ENCODE assay signal across 8 mouse cellular contexts in genomic region chr17:32483200-32483599, GRCm38 (mm10). TPM values are rescaled to one million over a fixed set of nuclear protein-coding genes. Genes with fewer than 3 reads are reported as not detected.
DNase-seq lines count a peak whose midpoint lies in the region; ATAC-seq and TF ChIP-seq lines count a peak whose summit lies in the region.

No protein-coding gene starts in this region.

- intact Hi-C loops in gastrocnemius, adult 2 months (cut with DNase I): no loop called here
- intact Hi-C loops in left cerebral cortex, postnatal 10 days (cut with DNase I): no loop called here

- peak; percentile 66 for DNase-seq in WW6 (ENCODE audit: low read depth, low spot score)
- DNase-seq in cerebellum, postnatal 36 days: peak; percentile 92 to 94
- peak; percentile 83 for DNase-seq in gastrocnemius, adult 2 months
- DNase-seq in hindbrain, postnatal 0 days (ENCODE audit: low spot score): peak; percentile 86
- peak; percentile 32 to 77 for DNase-seq in left cerebral cortex, postnatal 10 days (ENCODE audit: extremely low spot score in 1 of 2, low spot score in 2 of 2)
- DNase-seq in right cerebral cortex, postnatal 25 days: peak; percentile 45
- DNase-seq in yolk sac, embryonic 10.5 days (ENCODE audit: low spot score): peak; percentile 52

- H3K4me2 ChIP-seq in hindbrain, postnatal 0 days (ENCODE audit: low read depth, low read length): peak overlapping the region; percentile 50

- no peak overlapping the region for H3K27ac ChIP-seq in gastrocnemius, adult 2 months
- peak overlapping the region; percentile 36; the same call in 1 of the 2 replicates for H3K27ac ChIP-seq in hindbrain, postnatal 0 days

- no peaks in the 10 kb centered on the region for H3K27me3 ChIP-seq in hindbrain, postnatal 0 days (ENCODE audit: insufficient read depth, low read length)

- TF ChIP-seq CTCF in gastrocnemius, adult 2 months (IDR thresholded peaks at IDR 0.05): peak; percentile 77
- TF ChIP-seq CTCF in hindbrain, postnatal 0 days (IDR thresholded peaks at IDR 0.05; ENCODE audit: low read depth): peak; percentile 85

- H3K4me3 ChIP-seq in gastrocnemius, adult 2 months: 0 out of 2 replicates have a peak overlapping the region, but pooled peaks have one; percentile 33
- H3K4me3 ChIP-seq in hindbrain, postnatal 0 days (ENCODE audit: low read length): peak overlapping the region; percentile 21

- 12% methylated on average over 18 of the region's 18 CpGs for WGBS in hindbrain, postnatal 0 days

- H3K9ac ChIP-seq in hindbrain, postnatal 0 days (replicated peaks; ENCODE audit: low read length): no peak overlapping the region

- H3K4me1 ChIP-seq in hindbrain, postnatal 0 days (ENCODE audit: insufficient read depth, low read length): 0 out of 2 replicates have a peak, but pooled peaks cover 3% of the 10 kb centered on the region

- H3K36me3 ChIP-seq in hindbrain, postnatal 0 days (ENCODE audit: insufficient read depth, low read length): no peaks in the 10 kb centered on the region

- H3K9me3 ChIP-seq in hindbrain, postnatal 0 days (ENCODE audit: low read length): no peaks in the 10 kb centered on the region

- peak; percentile 86 for ATAC-seq in hindbrain, postnatal 0 days
- ATAC-seq in megakaryocyte-erythroid progenitor cell, adult 5-6 weeks (replicated peaks; ENCODE audit: low FRiP score, low TSS enrichment, poor library complexity, severe bottlenecking): peak; percentile 85

RNA-seq across cellular contexts. Expression of gene Cyp4f17, which starts 22.6 kb away (rescaled TPM):
- total RNA-seq in gastrocnemius, adult 2 months (2021): 1 to 10 TPM; 1.5 to 2.2 TPM
- 8.6 and 21.8 TPM in 2 replicates for total RNA-seq in hindbrain, postnatal 0 days (2014; rRNA removed)
- polyA plus RNA-seq in hindbrain, postnatal 0 days (2015; fragmentation: Nextera tagmentation; extraction: Ambion mirVana): 10.5 and 11.5 TPM in 2 replicates
- total RNA-seq in left cerebral cortex, postnatal 10 days (2021): 1 to 10 TPM; 3.2 to 3.8 TPM
- total RNA-seq in megakaryocyte-erythroid progenitor cell, adult 5-6 weeks (2014; fragmentation: Nextera tagmentation): 3.1 TPM in 1 of 2 replicates, not detected in the other
- not detected in 2 replicates for total RNA-seq in megakaryocyte-erythroid progenitor cell, adult 5-6 weeks (2017)

RNA-seq across cellular contexts. Expression of gene Cyp4f39, which starts 30.7 kb away (rescaled TPM):
- 1 to 10 TPM in 1 of 2 experiments, under 1 TPM in 1; 0.33 to 2.3 TPM for total RNA-seq in gastrocnemius, adult 2 months (2021)
- total RNA-seq in hindbrain, postnatal 0 days (2014; rRNA removed): 3.8 and 4.0 TPM in 2 replicates
- polyA plus RNA-seq in hindbrain, postnatal 0 days (2015; fragmentation: Nextera tagmentation; extraction: Ambion mirVana): 1.3 TPM in 2 replicates
- under 1 TPM; 0.36 to 0.41 TPM for total RNA-seq in left cerebral cortex, postnatal 10 days (2021)
- total RNA-seq in megakaryocyte-erythroid progenitor cell, adult 5-6 weeks (2014; fragmentation: Nextera tagmentation): 1.4 and 1.7 TPM in 2 replicates
- 4.3 and 5.9 TPM in 2 replicates for total RNA-seq in megakaryocyte-erythroid progenitor cell, adult 5-6 weeks (2017)

RNA-seq across cellular contexts. Expression of gene Cyp4f16, which starts 53.2 kb away (rescaled TPM):
- 1 to 10 TPM; 1.1 to 2.3 TPM for total RNA-seq in gastrocnemius, adult 2 months (2021)
- 10.5 and 20.3 TPM in 2 replicates for total RNA-seq in hindbrain, postnatal 0 days (2014; rRNA removed)
- polyA plus RNA-seq in hindbrain, postnatal 0 days (2015; fragmentation: Nextera tagmentation; extraction: Ambion mirVana): 14.3 and 16.0 TPM in 2 replicates
- total RNA-seq in left cerebral cortex, postnatal 10 days (2021): 1 to 10 TPM; 4.9 to 6.0 TPM
- 6.2 and 9.2 TPM in 2 replicates for total RNA-seq in megakaryocyte-erythroid progenitor cell, adult 5-6 weeks (2014; fragmentation: Nextera tagmentation)
- 3.4 and 10.3 TPM in 2 replicates for total RNA-seq in megakaryocyte-erythroid progenitor cell, adult 5-6 weeks (2017)

RNA-seq across cellular contexts. Expression of gene Pglyrp2, which starts 59.2 kb away (rescaled TPM):
- not detected for total RNA-seq in gastrocnemius, adult 2 months (2021)
- not detected in 2 replicates for total RNA-seq in hindbrain, postnatal 0 days (2014; rRNA removed)
- not detected in 2 replicates for polyA plus RNA-seq in hindbrain, postnatal 0 days (2015; fragmentation: Nextera tagmentation; extraction: Ambion mirVana)
- not detected for total RNA-seq in left cerebral cortex, postnatal 10 days (2021)
- total RNA-seq in megakaryocyte-erythroid progenitor cell, adult 5-6 weeks (2014; fragmentation: Nextera tagmentation): 1.5 and 3.0 TPM in 2 replicates
- 2.7 and 3.3 TPM in 2 replicates for total RNA-seq in megakaryocyte-erythroid progenitor cell, adult 5-6 weeks (2017)
